Mouse (Mus musculus) gastrocnemius, adult 2 months (tissue): Measurements from ENCODE around the gene Jchain. TPM values are rescaled to one million over a fixed set of nuclear protein-coding genes. Genes with fewer than 3 reads are reported as not detected.

Experiments
- DNase-seq: peaks from one replicate; pipeline ENCODE4 v3.0.0; 2022
- H3K27ac ChIP-seq: fragments of 200-600 bp; 2 replicates; pipeline ENCODE4 v1.8.1; 2022; ENCODE audit warnings: mild to moderate bottlenecking
- H3K4me3 ChIP-seq: fragments of 200-600 bp; 2 replicates; pipeline ENCODE4 v1.8.1; 2022; ENCODE audit warnings: mild to moderate bottlenecking, moderate library complexity
- CTCF ChIP-seq: fragments of 200-600 bp; IDR thresholded peaks from 2 replicates; pipeline ENCODE4 v1.8.1; 2022; ENCODE audit warnings: antibody characterized with exemption, mild to moderate bottlenecking, moderate library complexity
- intact Hi-C: fragments of 180-260 bp; cut with DNase I; formaldehyde crosslinking; loops from one replicate; pipeline ENCODE4 v1.15.1; 2025
- total RNA-seq, 2 experiments: library from RNA; stranded (reverse); gene quantifications; 2 replicates each; pipeline ENCODE4 v1.2.3; 2021

The Jchain gene
- total RNA-seq, 2 experiments from 2014 or later, result 0.22 TPM; not detected in 1

- intact Hi-C loops, result no loop called here
- H3K27ac ChIP-seq, result no peak overlapping the region
- no peak for TF ChIP-seq CTCF
- DNase-seq, result no peak
- H3K4me3 ChIP-seq, result no peak overlapping the region
These were observed 36.6 kb downstream of the Jchain start for GRCm38 (mm10) chr5:88491111-88491510.

GRCm38 (mm10) chr5:88489004-88489403 is 38.7 kb downstream of the Jchain start:
- Histone ChIP-seq H3K27ac (no peak overlapping the region), H3K4me3 (no peak overlapping the region)
- intact Hi-C loops, result no loop called here
- no peak for TF ChIP-seq CTCF
- no peak for DNase-seq

- no peak for DNase-seq
- H3K4me3 ChIP-seq, result no peak within 1 kb of the TSS
- no peak for TF ChIP-seq CTCF
- H3K27ac ChIP-seq, result no peak within 1 kb of the TSS
- intact Hi-C loops, result no loop called here
These were observed 40.0 kb downstream of the Jchain start, which contains the start of gene Enam for GRCm38 (mm10) chr5:88487675-88488074. Gene Enam, plus strand, starts transcription at chr5:88487975.

Other genes starting within 250 kb of the Jchain start
- not detected for gene Prol1, start 210.6 kb downstream of the Jchain start, total RNA-seq
- not detected for gene Amtn, start 151.8 kb downstream of the Jchain start, total RNA-seq
- gene Ambn, start 71.9 kb downstream of the Jchain start, total RNA-seq, result not detected
- gene Enam, start 39.9 kb downstream of the Jchain start, total RNA-seq, result not detected
- 10 to 100 TPM; 23.6 to 25.7 TPM for gene Utp3, start 26.6 kb upstream of the Jchain start, total RNA-seq
- 1 to 10 TPM; 6.3 to 7.4 TPM for gene Rufy3, start 37.1 kb upstream of the Jchain start, total RNA-seq
- 100 to 1,000 TPM; 125 to 167 TPM for gene Grsf1, start 148.3 kb upstream of the Jchain start, total RNA-seq
- gene Mob1b, start 193.0 kb upstream of the Jchain start, total RNA-seq, result 10 to 100 TPM; 18.8 to 23.3 TPM
- 1 to 10 TPM; 1.0 to 1.4 TPM for gene Dck, start 237.1 kb upstream of the Jchain start, total RNA-seq